Mouse (Mus musculus): ENCODE results near the gene Tmem120b. TPM values are rescaled to one million over a fixed set of nuclear protein-coding genes. Genes with fewer than 3 reads are reported as not detected.

Gene Tmem120b
- 10 to 100 TPM; 24.0 to 25.9 TPM for total RNA-seq (2021)
- long read RNA-seq, experiment 1, transcript Tmem120b-201 (12 exons, 2,164 nt), result major isoform, 40 of 59 reads
- long read RNA-seq, experiment 1, partial matches to known transcripts, result 3 of 59 reads
- long read RNA-seq, experiment 1, other reads (novel, unspliced or antisense), result 15 of 59 reads
- long read RNA-seq, experiment 2, transcript Tmem120b-201 (12 exons, 2,164 nt), result major isoform, 44 of 60 reads
- long read RNA-seq, experiment 2, partial matches to known transcripts, result 1 of 60 reads
- long read RNA-seq, experiment 2, other reads (novel, unspliced or antisense), result 14 of 60 reads

GRCm38 (mm10) chr5:123068115-123068514 is at the start of gene Tmem120b:
Tmem120b (plus strand) TSS chr5:123068415.
- no peak for DNase-seq (ENCODE audit: low spot score in 2 of 2)

GRCm38 (mm10) chr5:123019336-123020016 is 48.7 kb upstream of the Tmem120b start:
- no peak for DNase-seq (ENCODE audit: low spot score in 2 of 2)

- DNase-seq (ENCODE audit: low spot score in 2 of 2), result no peak
These were observed 47.8 kb upstream of the Tmem120b start for GRCm38 (mm10) chr5:123020426-123020825.

- no peak for DNase-seq (ENCODE audit: low spot score in 2 of 2)
These were observed 46.8 kb upstream of the Tmem120b start for GRCm38 (mm10) chr5:123021438-123021837.

- DNase-seq (ENCODE audit: low spot score in 2 of 2), result no peak
These were observed 45.2 kb upstream of the Tmem120b start for GRCm38 (mm10) chr5:123023049-123023448.

- DNase-seq (ENCODE audit: low spot score in 2 of 2), result no peak
These were observed 43.9 kb upstream of the Tmem120b start for GRCm38 (mm10) chr5:123024312-123024711.

GRCm38 (mm10) chr5:123024965-123025573 is 43.1 kb upstream of the Tmem120b start:
- DNase-seq (ENCODE audit: low spot score in 2 of 2), result no peak

GRCm38 (mm10) chr5:123026414-123026813 is 41.8 kb upstream of the Tmem120b start:
- DNase-seq (ENCODE audit: low spot score in 2 of 2), result no peak

GRCm38 (mm10) chr5:123027436-123027835 is 40.8 kb upstream of the Tmem120b start:
- DNase-seq (ENCODE audit: low spot score in 2 of 2), result no peak

GRCm38 (mm10) chr5:123029729-123030128 is 38.5 kb upstream of the Tmem120b start:
- DNase-seq (ENCODE audit: low spot score in 2 of 2), result no peak

- DNase-seq (ENCODE audit: low spot score in 2 of 2), result no peak
These were observed 36.9 kb upstream of the Tmem120b start for GRCm38 (mm10) chr5:123031312-123031711.

- no peak for DNase-seq (ENCODE audit: low spot score in 2 of 2)
These were observed 34.5 kb upstream of the Tmem120b start for GRCm38 (mm10) chr5:123033646-123034160.

GRCm38 (mm10) chr5:123035089-123035488 is 33.1 kb upstream of the Tmem120b start:
- DNase-seq (ENCODE audit: low spot score in 2 of 2), result no peak

GRCm38 (mm10) chr5:123035564-123035963 is 32.7 kb upstream of the Tmem120b start:
- DNase-seq (ENCODE audit: low spot score in 2 of 2), result no peak

- DNase-seq (ENCODE audit: low spot score in 2 of 2), result no peak
These were observed 30.1 kb upstream of the Tmem120b start for GRCm38 (mm10) chr5:123038115-123038514.

- DNase-seq (ENCODE audit: low spot score in 2 of 2), result peak; percentile 53 to 75
These were observed 29.0 kb upstream of the Tmem120b start for GRCm38 (mm10) chr5:123039120-123039752.

- DNase-seq (ENCODE audit: low spot score in 2 of 2), result no peak
These were observed 27.4 kb upstream of the Tmem120b start for GRCm38 (mm10) chr5:123040796-123041195.

- no peak for DNase-seq (ENCODE audit: low spot score in 2 of 2)
These were observed 24.4 kb upstream of the Tmem120b start for GRCm38 (mm10) chr5:123043856-123044255.

- peak; percentile 46 to 76 for DNase-seq (ENCODE audit: low spot score in 2 of 2)
These were observed 22.5 kb upstream of the Tmem120b start for GRCm38 (mm10) chr5:123045561-123046295.

GRCm38 (mm10) chr5:123046916-123047315 is 21.3 kb upstream of the Tmem120b start, which contains the start of gene Morn3:
Morn3 (minus strand) TSS chr5:123047016.
- DNase-seq (ENCODE audit: low spot score in 2 of 2), result no peak

- no peak for DNase-seq (ENCODE audit: low spot score in 2 of 2)
These were observed 18.9 kb upstream of the Tmem120b start for GRCm38 (mm10) chr5:123049271-123049670.

Measured in gastrocnemius, postnatal 4 days (tissue).